Mouse (Mus musculus) cerebellum, adult 2 months (tissue): ENCODE measurements around the gene Gm7694.

Experiments
- CTCF ChIP-seq: fragments of 200-500 bp; IDR thresholded peaks from 2 replicates; pipeline ENCODE4 v1.5.1; 2011; ENCODE audit warnings: low read depth, mild to moderate bottlenecking, control low read depth, low read length, moderate library complexity, borderline replicate concordance; ENCODE audit not compliant: insufficient read depth
- POLR2A ChIP-seq: fragments of 200-500 bp; IDR thresholded peaks from 2 replicates; pipeline ENCODE4 v1.6.1; 2011; ENCODE audit warnings: low read length, control low read depth, borderline replicate concordance; ENCODE audit not compliant: insufficient read depth

DNA sequence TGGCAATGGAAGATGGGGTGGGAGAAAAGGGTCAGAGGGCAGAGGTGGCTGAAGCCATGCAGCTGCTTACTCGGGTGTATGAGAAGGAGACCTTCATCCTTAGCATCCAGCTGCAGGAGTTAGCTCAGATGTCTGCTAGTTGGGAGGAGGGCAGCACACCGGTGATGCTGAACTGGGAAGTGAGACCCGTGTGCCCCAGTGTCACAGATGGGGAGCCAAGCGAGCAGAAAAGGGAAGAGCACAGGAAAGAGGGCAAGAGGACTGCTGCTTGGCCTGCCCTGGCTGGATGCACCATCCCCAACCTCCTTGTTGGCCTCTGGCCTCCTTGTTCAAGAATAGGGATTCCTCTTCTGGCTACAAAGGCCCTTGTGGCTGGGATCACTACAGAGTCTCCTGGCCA, 6.6 kb downstream of the Gm7694 start:
- TF ChIP-seq CTCF (no peak), POLR2A (no peak)
